18 mouse cellular contexts compared by ENCODE assay signal in the genomic region with DNA sequence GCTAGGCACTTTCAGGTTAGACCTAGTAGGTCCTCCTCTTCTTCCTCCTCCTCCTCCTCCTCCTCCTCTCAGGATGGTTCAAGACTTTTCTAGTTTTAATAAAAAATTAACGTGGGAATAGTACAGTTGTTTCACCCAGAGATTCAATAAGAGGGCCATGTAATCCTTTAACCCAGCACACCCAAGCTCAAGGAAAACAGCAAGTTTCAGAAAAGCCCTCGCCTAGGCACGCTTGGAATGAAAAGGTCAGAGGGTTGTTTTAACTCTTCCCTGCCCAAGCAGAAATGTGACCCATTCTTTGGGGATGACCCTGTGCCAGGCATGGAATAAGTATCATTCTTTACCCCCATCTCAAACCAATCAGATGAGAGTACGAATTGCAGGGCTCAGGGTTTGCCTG.
DNase-seq lines count a peak whose midpoint lies in the region; ATAC-seq and TF ChIP-seq lines count a peak whose summit lies in the region.
"Had no signal": no experiment of that assay in that cellular context is flagged by ENCODE, and none has a peak within 500 bp of the region (broad histone marks: within the 10 kb centered on the region; RNA-seq: fewer than 3 reads in every experiment).

No protein-coding gene starts in this region.

- H3K9me3 ChIP-seq in heart, embryonic 15.5 days (replicated peaks): no peaks in the 10 kb centered on the region
- H3K9me3 ChIP-seq: embryonic facial prominence, embryonic 12.5 days; forebrain, embryonic 15.5 days; hindbrain, embryonic 10.5 days had no signal

- peak overlapping the region; percentile 76 for H3K27ac ChIP-seq in gastrocnemius, adult 2 months
- peak overlapping the region; percentile 65 for H3K27ac ChIP-seq in heart, embryonic 15.5 days
- H3K27ac ChIP-seq: embryonic facial prominence, embryonic 12.5 days; forebrain, embryonic 15.5 days; hindbrain, embryonic 10.5 days; hindbrain, embryonic 14.5 days had no signal

- TF ChIP-seq CTCF in gastrocnemius, adult 2 months (IDR thresholded peaks at IDR 0.05): no peak

- H3K36me3 ChIP-seq in heart, embryonic 15.5 days: no peaks in the 10 kb centered on the region
- H3K36me3 ChIP-seq: embryonic facial prominence, embryonic 12.5 days; forebrain, embryonic 15.5 days; hindbrain, embryonic 10.5 days had no signal

- no peak overlapping the region for H3K4me2 ChIP-seq in heart, embryonic 15.5 days
- H3K4me2 ChIP-seq: embryonic facial prominence, embryonic 12.5 days; forebrain, embryonic 15.5 days; heart, embryonic 11.5 days; hindbrain, embryonic 14.5 days had no signal

- 0 out of 2 replicates have a peak, but pooled peaks cover 2% of the 10 kb centered on the region for H3K27me3 ChIP-seq in heart, embryonic 15.5 days
- H3K27me3 ChIP-seq: embryonic facial prominence, embryonic 12.5 days; forebrain, embryonic 15.5 days had no signal

- H3K4me1 ChIP-seq in heart, embryonic 15.5 days (replicated peaks): peaks cover 12% of the 10 kb centered on the region
- H3K4me1 ChIP-seq: forebrain, embryonic 15.5 days had no signal

- ATAC-seq in heart, embryonic 15.5 days (replicated peaks; ENCODE audit: insufficient number of reproducible peaks, insufficient read depth, low FRiP score, low read depth): no peak
- ATAC-seq: forebrain, embryonic 15.5 days; intestine, postnatal 0 days had no signal

- no peak overlapping the region for H3K9ac ChIP-seq in heart, embryonic 15.5 days
- H3K9ac ChIP-seq: embryonic facial prominence, embryonic 12.5 days; forebrain, embryonic 15.5 days; hindbrain, embryonic 14.5 days had no signal

- no peak overlapping the region for H3K4me3 ChIP-seq in gastrocnemius, adult 2 months
- no peak overlapping the region for H3K4me3 ChIP-seq in heart, embryonic 15.5 days
- H3K4me3 ChIP-seq: embryonic facial prominence, embryonic 12.5 days; forebrain, embryonic 15.5 days; hindbrain, embryonic 10.5 days had no signal

- DNase-seq in gastrocnemius, adult 2 months: no peak
- DNase-seq in gastrocnemius, postnatal 36 days: no peak
- DNase-seq in heart, adult 9 months (ENCODE audit: low spot score in 2 of 2): no peak
- peak; percentile 20 to 27 for DNase-seq in kidney, postnatal 36 days
- no peak for DNase-seq in kidney, postnatal 10 days
- peak; percentile 37 for DNase-seq in embryo, embryonic 9.5 days (ENCODE audit: extremely low spot score)
- DNase-seq in frontal cortex, adult 2 months (ENCODE audit: extremely low spot score in 1 of 2, low spot score in 1 of 2): no peak
- DNase-seq: adrenal gland, postnatal 10 days; cerebellum, adult 11 months; cerebellum, adult 8-10 months; cerebellum, postnatal 14 days had no signal

- 56% methylated on average over 4 of the region's 4 CpGs for WGBS in heart, embryonic 15.5 days

- intact Hi-C loops in gastrocnemius, adult 2 months (cut with DNase I): loop anchor here (5.0 kb wide), 1 partner anchor 69 kb away; no protein-coding TSS in a partner anchor
- intact Hi-C loops in gastrocnemius, postnatal 36 days (cut with DNase I): no loop called here

Comparison
In these comparisons a context has a peak if more than half of its experiments do, and no peak if none do; other contexts are left out.
1. DNase-seq: peak in kidney, postnatal 36 days (2 of 2) and embryo, embryonic 9.5 days (single experiment); none in gastrocnemius, adult 2 months (single experiment), gastrocnemius, postnatal 36 days (0 of 2), heart, adult 9 months (0 of 2), kidney, postnatal 10 days (single experiment) and frontal cortex, adult 2 months (0 of 2).